Mouse (Mus musculus) testis, adult 2 months (tissue): ENCODE data around the gene Bysl.

Experiments
- CTCF ChIP-seq: fragments of 200-500 bp; IDR thresholded peaks from 2 replicates; pipeline ENCODE4 v1.5.1; 2012; ENCODE audit warnings: low read depth, mild to moderate bottlenecking, inconsistent platforms, low read length, moderate library complexity; ENCODE audit not compliant: control insufficient read depth, insufficient read depth, insufficient replicate concordance
- POLR2A ChIP-seq: fragments of 200-500 bp; IDR thresholded peaks from 2 replicates; pipeline ENCODE4 v1.6.1; 2012; ENCODE audit warnings: low read depth, mild to moderate bottlenecking, inconsistent platforms, low read length, moderate library complexity; ENCODE audit not compliant: control insufficient read depth

DNA sequence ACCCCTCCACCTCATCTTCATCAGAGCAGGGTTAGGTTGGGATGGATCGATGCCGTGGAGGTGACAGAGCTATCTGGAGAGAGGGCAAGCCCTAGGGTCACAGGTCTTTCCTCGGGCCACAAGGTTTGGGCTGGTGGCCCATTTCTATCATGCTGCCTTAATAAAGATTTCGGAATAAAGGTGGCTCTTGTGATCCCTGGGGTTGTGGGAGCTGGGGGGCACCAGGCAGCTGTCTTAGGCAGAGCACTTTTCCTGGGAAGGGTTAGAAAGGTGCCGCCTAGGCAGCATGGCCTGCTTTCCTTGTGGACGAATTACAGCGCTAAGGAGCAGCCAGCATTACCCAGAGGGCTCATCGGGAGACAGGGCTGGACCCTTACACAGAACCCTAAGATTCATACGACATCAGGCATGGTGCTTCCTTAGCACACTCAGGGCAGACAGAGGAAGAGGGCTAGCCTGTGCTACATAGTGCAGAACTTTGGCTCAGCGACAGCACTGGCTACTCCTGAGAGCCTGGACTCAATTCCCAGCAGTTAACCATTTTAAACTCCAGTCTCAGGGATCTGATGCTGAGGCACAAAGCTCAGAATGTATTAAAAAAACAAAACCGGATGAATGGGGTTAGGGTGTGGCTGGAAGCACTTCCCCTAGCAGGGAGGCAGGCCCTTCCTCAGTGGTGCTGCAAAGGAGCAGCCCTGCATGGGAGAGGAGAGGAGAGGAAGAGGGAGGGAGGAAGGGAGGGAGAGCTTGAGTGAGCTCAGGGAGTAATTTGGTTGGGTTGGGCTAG, 11.6 kb downstream of the Bysl start:
- TF ChIP-seq CTCF (no peak), POLR2A (no peak)
